Mouse (Mus musculus): ENCODE results near the gene Drg1. TPM values are rescaled to one million over a fixed set of nuclear protein-coding genes. Genes with fewer than 3 reads are reported as not detected.

The Drg1 gene
- 245 and 249 TPM in 2 replicates for polyA plus RNA-seq (2014; fragmentation: Nextera tagmentation; extraction: Ambion mirVana)

DNA sequence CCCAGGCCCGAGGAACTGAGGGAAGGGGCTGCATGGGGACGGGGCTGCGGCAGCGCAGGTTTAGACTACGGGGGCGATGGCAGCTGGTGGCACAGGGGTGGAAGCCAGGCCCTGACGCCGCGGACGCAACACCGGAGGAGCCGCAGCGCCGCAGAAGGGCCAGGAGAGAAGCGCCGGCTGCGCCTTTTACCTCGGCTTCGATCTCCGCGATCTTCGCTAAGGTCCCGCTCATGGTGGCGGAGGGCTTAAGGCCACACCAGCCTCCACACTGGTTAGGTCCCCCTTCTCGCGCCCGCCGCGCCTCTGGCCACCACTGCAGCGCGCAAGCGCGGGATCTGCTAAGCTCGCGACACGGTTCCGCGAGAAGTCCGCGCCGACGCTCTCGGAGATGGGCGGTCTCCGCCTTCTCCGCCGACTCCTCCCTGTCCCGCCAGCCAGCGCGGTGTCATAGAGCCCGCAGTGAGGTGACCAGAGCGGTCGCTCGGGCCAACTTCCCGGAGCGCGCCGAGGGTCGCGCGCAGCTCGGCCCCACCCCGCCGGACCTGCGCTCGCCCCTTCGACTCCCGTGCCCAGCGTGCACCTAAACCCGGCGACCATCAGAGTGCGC is at the start of gene Drg1:
Gene Drg1, minus strand, starts transcription at position 337 of the 607 bp plus-strand sequence.
- peaks cover 5% of the 10 kb centered on the region; the same call in 1 of the 2 replicates for H3K4me1 ChIP-seq (ENCODE audit: control insufficient read depth, insufficient read depth, low read length)
- DNase-seq (ENCODE audit: low spot score): peak; percentile 95
- peak within 1 kb of the TSS; percentile 93 for H3K4me3 ChIP-seq (ENCODE audit: low read depth, low read length)
- H3K9ac ChIP-seq (ENCODE audit: low read length): peak within 1 kb of the TSS; percentile 99
- no peaks in the 10 kb centered on the region for H3K27me3 ChIP-seq (ENCODE audit: control insufficient read depth, insufficient read depth, low read length)
- no peaks in the 10 kb centered on the region for H3K9me3 ChIP-seq (ENCODE audit: control insufficient read depth, low read length)
- peak within 1 kb of the TSS; percentile 96 for H3K27ac ChIP-seq (replicated peaks; ENCODE audit: low read depth, low read length)
- peak within 1 kb of the TSS; percentile 68 for H3K4me2 ChIP-seq (ENCODE audit: low read depth, severe bottlenecking)
- peaks cover 12% of the 10 kb centered on the region; the same call in 1 of the 2 replicates for H3K36me3 ChIP-seq (ENCODE audit: control insufficient read depth, insufficient read depth, low read length)
- peak; percentile 97 for ATAC-seq (ENCODE audit: insufficient number of reproducible peaks, low FRiP score, low TSS enrichment, low read depth)
- under 1% methylated on average over 71 of the region's 72 CpGs for WGBS

DNA sequence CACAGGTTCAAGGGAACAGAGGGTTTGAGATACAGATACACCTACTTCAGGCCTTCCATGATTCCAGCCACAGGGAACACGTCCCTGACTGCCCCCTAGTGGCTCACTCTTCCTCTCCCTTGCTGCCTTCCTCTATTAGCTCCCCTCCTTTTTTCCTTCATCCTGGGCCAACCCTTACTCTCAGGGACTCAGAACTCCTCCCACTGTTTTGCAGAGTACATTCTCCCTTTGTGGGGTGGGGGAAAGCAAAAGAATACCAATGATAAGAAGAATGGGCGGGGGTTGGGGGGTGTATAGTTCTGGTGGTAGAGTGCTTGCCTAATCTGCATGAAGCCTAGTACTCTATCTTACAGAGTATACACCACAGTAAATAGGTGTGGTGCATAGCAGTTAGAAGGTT is 47.9 kb upstream of the Drg1 start:
- no peak overlapping the region for H3K4me3 ChIP-seq (ENCODE audit: low read depth, low read length)
- DNase-seq (ENCODE audit: low spot score) (peak; percentile 56), ATAC-seq (ENCODE audit: insufficient number of reproducible peaks, low FRiP score, low TSS enrichment, low read depth) (no peak)
- H3K4me1 ChIP-seq (ENCODE audit: control insufficient read depth, insufficient read depth, low read length): no peaks in the 10 kb centered on the region
- H3K27ac ChIP-seq (replicated peaks; ENCODE audit: low read depth, low read length): no peak overlapping the region
- no peaks in the 10 kb centered on the region for H3K9me3 ChIP-seq (ENCODE audit: control insufficient read depth, low read length)
- no peak overlapping the region for H3K9ac ChIP-seq (ENCODE audit: low read length)
- peaks cover 15% of the 10 kb centered on the region; the same call in 1 of the 2 replicates for H3K36me3 ChIP-seq (ENCODE audit: control insufficient read depth, insufficient read depth, low read length)
- no peak overlapping the region for H3K4me2 ChIP-seq (ENCODE audit: low read depth, severe bottlenecking)
- no peaks in the 10 kb centered on the region for H3K27me3 ChIP-seq (ENCODE audit: control insufficient read depth, insufficient read depth, low read length)
- 33% methylated on average over 2 of the region's 2 CpGs for WGBS

DNA sequence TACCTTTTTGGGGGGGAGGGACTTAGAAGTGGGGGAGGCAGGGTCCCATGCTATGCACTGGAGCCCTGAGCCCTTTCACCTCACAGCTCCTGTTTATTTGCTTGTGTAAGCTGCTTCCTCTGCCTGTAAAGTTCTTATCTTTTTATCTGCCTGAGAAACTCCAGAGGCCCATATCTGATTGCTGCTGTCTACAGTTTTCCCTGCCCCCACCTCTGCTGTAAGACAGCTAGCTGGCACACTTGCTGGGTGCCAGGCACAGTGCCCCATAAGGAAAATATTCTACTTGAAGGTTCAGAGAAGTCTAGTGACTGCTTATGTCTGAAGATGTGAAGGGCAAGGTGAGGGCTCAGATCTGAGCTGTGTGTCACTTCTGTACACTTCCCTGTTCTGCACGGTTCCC is 47.1 kb upstream of the Drg1 start:
- 96% methylated on average over 1 of the region's 1 CpGs for WGBS
- Histone ChIP-seq H3K9ac (ENCODE audit: low read length) (no peak overlapping the region), H3K4me2 (ENCODE audit: low read depth, severe bottlenecking) (no peak overlapping the region), H3K36me3 (ENCODE audit: control insufficient read depth, insufficient read depth, low read length) (peaks cover 19% of the 10 kb centered on the region; the same call in 1 of the 2 replicates), H3K4me3 (ENCODE audit: low read depth, low read length) (no peak overlapping the region), H3K27me3 (ENCODE audit: control insufficient read depth, insufficient read depth, low read length) (no peaks in the 10 kb centered on the region), H3K4me1 (ENCODE audit: control insufficient read depth, insufficient read depth, low read length) (no peaks in the 10 kb centered on the region), H3K27ac (replicated peaks; ENCODE audit: low read depth, low read length) (no peak overlapping the region), H3K9me3 (ENCODE audit: control insufficient read depth, low read length) (no peaks in the 10 kb centered on the region)
- no peak for DNase-seq (ENCODE audit: low spot score)
- ATAC-seq (ENCODE audit: insufficient number of reproducible peaks, low FRiP score, low TSS enrichment, low read depth): no peak

DNA sequence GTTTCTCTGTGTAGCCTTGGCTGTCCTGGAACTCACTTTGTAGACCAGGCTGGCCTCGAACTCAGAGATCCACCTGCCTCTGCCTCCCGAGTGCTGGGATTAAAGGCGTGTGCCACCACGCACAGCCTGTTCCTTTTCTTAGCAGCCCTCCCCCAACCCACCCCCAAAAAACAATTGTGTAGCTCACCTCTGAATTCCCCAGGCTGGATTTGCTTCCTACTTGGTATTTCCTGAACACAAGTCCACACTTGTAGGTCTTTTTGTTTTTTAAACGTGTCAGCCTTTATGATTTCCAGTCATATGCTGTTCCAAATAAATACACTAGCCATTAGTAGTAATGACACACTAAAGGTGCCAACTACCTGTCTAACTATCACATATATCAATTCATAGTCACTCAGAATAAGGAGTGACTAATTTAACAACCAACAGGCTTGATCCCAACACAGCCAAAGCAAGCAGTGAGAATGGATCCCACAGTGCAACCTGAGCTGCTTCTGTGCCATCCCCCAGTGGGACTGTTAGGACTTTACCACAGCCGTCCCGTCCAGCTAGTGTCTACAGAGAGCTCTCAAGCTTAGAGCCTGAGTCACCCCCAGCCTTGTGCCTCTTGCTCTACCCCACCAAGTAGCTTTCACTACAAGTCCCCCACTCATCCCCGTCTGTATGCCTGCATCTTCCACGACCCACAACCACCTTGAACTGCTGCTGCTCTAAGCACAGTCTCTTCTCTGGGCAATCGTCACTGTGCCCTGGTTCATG is 45.6 kb upstream of the Drg1 start:
- Histone ChIP-seq H3K27me3 (ENCODE audit: control insufficient read depth, insufficient read depth, low read length) (no peaks in the 10 kb centered on the region), H3K36me3 (ENCODE audit: control insufficient read depth, insufficient read depth, low read length) (peaks cover 34% of the 10 kb centered on the region; the same call in 1 of the 2 replicates), H3K9ac (ENCODE audit: low read length) (no peak overlapping the region), H3K4me3 (ENCODE audit: low read depth, low read length) (no peak overlapping the region), H3K27ac (replicated peaks; ENCODE audit: low read depth, low read length) (no peak overlapping the region), H3K4me2 (ENCODE audit: low read depth, severe bottlenecking) (no peak overlapping the region), H3K9me3 (ENCODE audit: control insufficient read depth, low read length) (no peaks in the 10 kb centered on the region), H3K4me1 (ENCODE audit: control insufficient read depth, insufficient read depth, low read length) (no peaks in the 10 kb centered on the region)
- DNase-seq (ENCODE audit: low spot score) (no peak), ATAC-seq (ENCODE audit: insufficient number of reproducible peaks, low FRiP score, low TSS enrichment, low read depth) (no peak)
- WGBS: 85% methylated on average over 10 of the region's 10 CpGs

DNA sequence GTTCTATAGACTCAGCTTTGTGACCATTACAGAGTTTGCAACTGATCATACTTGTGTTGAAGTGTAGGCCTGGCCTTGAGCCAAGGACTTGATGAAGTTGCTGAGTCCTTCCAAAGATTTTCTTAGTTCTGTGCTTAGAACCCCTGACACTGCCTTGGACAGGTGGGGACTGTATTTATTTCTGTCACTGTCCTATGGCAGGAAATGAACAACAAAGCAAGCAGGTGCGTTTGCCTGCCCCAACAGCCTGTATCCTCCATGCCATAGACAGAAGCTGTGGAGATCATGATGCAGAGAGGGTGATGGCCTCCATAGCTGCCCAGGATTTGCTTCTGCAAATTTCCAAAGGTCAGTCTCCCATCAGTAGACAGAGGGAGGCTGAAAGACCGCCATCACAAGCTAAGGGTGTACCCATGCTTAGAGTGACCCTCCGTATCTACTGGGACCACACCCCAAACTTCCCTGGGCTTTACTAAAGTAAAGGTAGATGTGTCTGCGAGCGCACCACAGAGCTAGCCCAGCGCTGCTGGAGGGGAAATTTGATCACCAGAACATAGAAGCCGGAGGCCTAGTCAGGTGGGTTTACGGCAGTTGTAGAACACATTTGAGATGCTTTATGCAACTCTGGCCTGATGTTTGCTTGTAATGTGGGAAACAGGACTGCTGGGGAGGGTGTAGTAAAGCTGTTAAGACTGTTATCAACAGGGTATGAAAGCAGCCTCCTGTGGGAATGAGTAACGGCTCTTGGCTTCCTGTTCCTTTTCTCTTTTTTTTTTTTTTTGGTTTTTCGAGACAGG is 44.8 kb upstream of the Drg1 start:
- Histone ChIP-seq H3K4me1 (ENCODE audit: control insufficient read depth, insufficient read depth, low read length) (no peaks in the 10 kb centered on the region), H3K9ac (ENCODE audit: low read length) (no peak overlapping the region), H3K4me3 (ENCODE audit: low read depth, low read length) (no peak overlapping the region), H3K27me3 (ENCODE audit: control insufficient read depth, insufficient read depth, low read length) (no peaks in the 10 kb centered on the region), H3K9me3 (ENCODE audit: control insufficient read depth, low read length) (no peaks in the 10 kb centered on the region), H3K4me2 (ENCODE audit: low read depth, severe bottlenecking) (no peak overlapping the region), H3K27ac (replicated peaks; ENCODE audit: low read depth, low read length) (no peak overlapping the region), H3K36me3 (ENCODE audit: control insufficient read depth, insufficient read depth, low read length) (peaks cover 41% of the 10 kb centered on the region)
- 87% methylated on average over 9 of the region's 10 CpGs for WGBS
- DNase-seq (ENCODE audit: low spot score): no peak
- ATAC-seq (ENCODE audit: insufficient number of reproducible peaks, low FRiP score, low TSS enrichment, low read depth): no peak

DNA sequence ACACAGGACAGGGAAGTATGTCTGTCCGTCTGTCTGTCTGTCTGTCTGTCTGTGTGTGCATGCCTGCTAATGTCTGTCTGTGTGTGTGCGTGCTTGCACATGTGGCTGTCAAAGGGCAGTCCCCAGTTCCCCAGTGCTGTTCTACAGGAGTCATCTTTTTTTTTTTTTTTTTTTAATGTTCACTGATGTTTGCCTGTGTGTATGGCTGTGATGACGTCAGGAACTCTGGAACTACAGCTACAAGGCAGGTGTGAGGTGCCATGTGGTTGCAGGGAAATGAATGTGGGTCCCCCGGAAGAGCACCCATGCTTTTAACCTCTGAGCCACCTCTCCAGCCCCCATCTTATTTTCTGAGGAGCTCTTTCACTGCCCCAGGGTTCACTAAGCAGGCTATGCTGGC is 43.7 kb upstream of the Drg1 start:
- H3K9ac ChIP-seq (ENCODE audit: low read length): no peak overlapping the region
- 90% methylated on average over 4 of the region's 4 CpGs for WGBS
- peaks cover 49% of the 10 kb centered on the region for H3K36me3 ChIP-seq (ENCODE audit: control insufficient read depth, insufficient read depth, low read length)
- H3K4me2 ChIP-seq (ENCODE audit: low read depth, severe bottlenecking): no peak overlapping the region
- H3K9me3 ChIP-seq (ENCODE audit: control insufficient read depth, low read length): no peaks in the 10 kb centered on the region
- H3K27me3 ChIP-seq (ENCODE audit: control insufficient read depth, insufficient read depth, low read length): no peaks in the 10 kb centered on the region
- no peaks in the 10 kb centered on the region for H3K4me1 ChIP-seq (ENCODE audit: control insufficient read depth, insufficient read depth, low read length)
- H3K27ac ChIP-seq (replicated peaks; ENCODE audit: low read depth, low read length): no peak overlapping the region
- ATAC-seq (ENCODE audit: insufficient number of reproducible peaks, low FRiP score, low TSS enrichment, low read depth) (no peak), DNase-seq (ENCODE audit: low spot score) (no peak)
- no peak overlapping the region for H3K4me3 ChIP-seq (ENCODE audit: low read depth, low read length)

DNA sequence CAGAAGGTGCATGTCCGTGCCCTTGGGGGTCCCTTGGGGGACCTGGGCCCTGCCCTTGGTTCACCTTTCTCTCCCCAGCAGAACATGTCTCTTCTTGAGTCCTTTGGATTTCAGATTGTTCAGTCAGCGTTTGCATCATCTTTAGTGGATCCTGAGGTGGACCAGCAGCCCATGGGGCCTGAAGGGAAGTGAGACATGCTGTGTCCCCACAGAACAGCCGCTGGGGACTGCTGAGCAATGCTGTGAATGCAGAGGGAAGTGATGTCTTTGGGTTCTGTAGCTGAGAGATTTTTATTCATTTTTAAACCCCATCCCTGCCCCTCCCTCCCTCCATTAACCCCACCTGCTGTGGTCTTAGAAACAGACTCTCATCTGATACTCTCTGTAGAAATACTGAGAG is 41.7 kb upstream of the Drg1 start:
- Histone ChIP-seq H3K9me3 (ENCODE audit: control insufficient read depth, low read length) (no peaks in the 10 kb centered on the region), H3K4me3 (ENCODE audit: low read depth, low read length) (no peak overlapping the region), H3K36me3 (ENCODE audit: control insufficient read depth, insufficient read depth, low read length) (peaks cover 58% of the 10 kb centered on the region), H3K4me1 (ENCODE audit: control insufficient read depth, insufficient read depth, low read length) (no peaks in the 10 kb centered on the region), H3K4me2 (ENCODE audit: low read depth, severe bottlenecking) (no peak overlapping the region), H3K27ac (replicated peaks; ENCODE audit: low read depth, low read length) (no peak overlapping the region), H3K27me3 (ENCODE audit: control insufficient read depth, insufficient read depth, low read length) (no peaks in the 10 kb centered on the region), H3K9ac (ENCODE audit: low read length) (no peak overlapping the region)
- DNase-seq (ENCODE audit: low spot score) (no peak), ATAC-seq (ENCODE audit: insufficient number of reproducible peaks, low FRiP score, low TSS enrichment, low read depth) (no peak)
- WGBS: 92% methylated on average over 3 of the region's 3 CpGs

DNA sequence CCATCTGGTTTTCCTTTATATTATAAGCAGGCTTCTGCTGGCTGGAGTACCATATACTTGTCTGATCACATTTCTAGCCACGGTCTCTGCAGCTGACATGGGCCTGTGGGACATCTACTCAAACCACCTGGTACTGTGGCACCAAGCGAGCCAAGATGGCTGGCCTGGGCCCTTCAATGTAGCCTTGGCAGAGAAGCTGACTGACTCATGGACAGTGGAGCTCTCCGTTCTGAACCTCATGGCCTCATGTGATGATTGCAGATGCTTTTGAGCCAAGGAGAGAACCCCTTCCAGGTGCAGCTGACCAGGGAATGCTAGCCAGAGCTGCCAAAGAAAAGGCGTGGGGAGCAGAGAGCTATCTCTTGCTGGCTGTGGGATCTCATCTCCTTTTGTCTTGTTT is 39.6 kb upstream of the Drg1 start:
- H3K4me3 ChIP-seq (ENCODE audit: low read depth, low read length): no peak overlapping the region
- no peaks in the 10 kb centered on the region for H3K27me3 ChIP-seq (ENCODE audit: control insufficient read depth, insufficient read depth, low read length)
- ATAC-seq (ENCODE audit: insufficient number of reproducible peaks, low FRiP score, low TSS enrichment, low read depth) (no peak), DNase-seq (ENCODE audit: low spot score) (no peak)
- no peak overlapping the region for H3K27ac ChIP-seq (replicated peaks; ENCODE audit: low read depth, low read length)
- no peak overlapping the region for H3K9ac ChIP-seq (ENCODE audit: low read length)
- H3K4me2 ChIP-seq (ENCODE audit: low read depth, severe bottlenecking): no peak overlapping the region
- H3K9me3 ChIP-seq (ENCODE audit: control insufficient read depth, low read length): no peaks in the 10 kb centered on the region
- H3K36me3 ChIP-seq (ENCODE audit: control insufficient read depth, insufficient read depth, low read length): peaks cover 63% of the 10 kb centered on the region
- WGBS: 97% methylated on average over 4 of the region's 4 CpGs
- no peaks in the 10 kb centered on the region for H3K4me1 ChIP-seq (ENCODE audit: control insufficient read depth, insufficient read depth, low read length)
